Mouse (Mus musculus): ENCODE measurements at regions not wholly inside any gene's neighbourhood (a gene's known extent, or its start where the extent isn't known, plus 50 kb on each side); places are given as distances from the start of the nearest gene placed in this dataset.

DNA sequence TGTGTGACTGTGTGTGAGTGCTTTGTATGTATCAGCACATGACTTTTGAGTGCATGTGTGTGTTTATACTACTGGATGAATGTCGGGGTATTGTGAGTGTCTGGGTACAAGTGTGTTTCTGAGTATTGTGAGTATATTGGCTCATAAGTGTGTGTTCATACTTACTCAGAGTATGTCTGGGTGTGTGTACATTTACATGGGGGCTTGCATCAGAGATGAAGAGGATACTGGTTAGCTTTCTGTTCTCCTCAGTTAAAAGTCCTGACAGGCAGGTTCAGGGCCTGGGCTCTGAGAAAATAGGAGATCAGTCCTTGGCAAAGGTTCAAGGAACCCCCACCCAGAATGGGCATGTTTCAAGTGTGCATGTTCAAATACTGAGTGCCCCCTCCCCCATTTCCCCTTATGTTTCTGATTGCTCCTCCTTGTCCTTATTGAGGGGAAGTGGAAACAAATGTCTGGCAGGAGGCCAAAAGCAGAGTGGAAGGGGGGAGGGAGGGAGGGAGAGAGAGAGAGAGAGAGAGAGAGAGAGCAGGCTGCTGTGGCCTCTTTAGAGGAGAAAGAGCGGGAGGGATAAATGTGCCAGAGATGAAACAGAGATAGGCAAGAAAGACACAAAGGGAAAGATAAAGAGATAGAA is 61.9 kb downstream of the Calml3 start:
- H3K4me1 ChIP-seq (replicated peaks; ENCODE audit: control insufficient read depth, insufficient read depth, low read length), result peaks cover 12% of the 10 kb centered on the region
- WGBS, result 70% methylated on average over 2 of the region's 2 CpGs
- H3K9me3 ChIP-seq (ENCODE audit: control insufficient read depth, low read length), result no peaks in the 10 kb centered on the region
- H3K4me3 ChIP-seq (replicated peaks; ENCODE audit: low read length), result no peak overlapping the region
- no peaks in the 10 kb centered on the region for H3K36me3 ChIP-seq (replicated peaks; ENCODE audit: control insufficient read depth, insufficient read depth)
- no peak overlapping the region for H3K9ac ChIP-seq
- no peaks in the 10 kb centered on the region for H3K27me3 ChIP-seq (ENCODE audit: control insufficient read depth, insufficient read depth, low read length)
- DNase-seq (ENCODE audit: low spot score) (peak; percentile 57), ATAC-seq (ENCODE audit: low FRiP score) (peak; percentile 86; the same call in 1 of the 2 replicates)
- H3K27ac ChIP-seq, result peak overlapping the region; percentile 38
- no peak overlapping the region for H3K4me2 ChIP-seq (replicated peaks)

DNA sequence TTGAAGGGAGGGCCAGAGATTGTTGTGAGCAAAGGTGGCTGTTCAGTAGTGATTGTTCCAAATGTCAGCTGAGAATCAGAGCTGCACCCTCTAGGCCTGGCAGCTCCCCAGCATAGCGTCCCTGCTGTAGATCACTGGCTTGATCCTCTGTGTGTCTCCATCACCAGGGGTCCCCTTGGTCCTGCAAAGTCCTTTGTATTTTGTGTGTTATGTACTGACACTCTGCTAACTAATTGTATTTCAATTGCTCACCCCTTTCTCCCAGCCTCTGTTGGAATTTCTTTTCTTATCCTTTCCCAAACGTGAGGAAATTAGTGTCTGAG is 73.5 kb downstream of the Calml3 start:
- ATAC-seq (ENCODE audit: low FRiP score), result peak; percentile 46
- Histone ChIP-seq H3K36me3 (replicated peaks; ENCODE audit: control insufficient read depth, insufficient read depth) (no peaks in the 10 kb centered on the region), H3K27ac (no peak overlapping the region), H3K4me1 (replicated peaks; ENCODE audit: control insufficient read depth, insufficient read depth, low read length) (no peaks in the 10 kb centered on the region; the same call in 1 of the 2 replicates), H3K4me3 (replicated peaks; ENCODE audit: low read length) (no peak overlapping the region), H3K27me3 (ENCODE audit: control insufficient read depth, insufficient read depth, low read length) (no peaks in the 10 kb centered on the region), H3K9me3 (ENCODE audit: control insufficient read depth, low read length) (no peaks in the 10 kb centered on the region), H3K4me2 (replicated peaks) (no peak overlapping the region), H3K9ac (no peak overlapping the region)
- DNase-seq (ENCODE audit: low spot score), result no peak
- 4% methylated on average over 2 of the region's 2 CpGs for WGBS

- DNase-seq (ENCODE audit: low spot score) (no peak), ATAC-seq (ENCODE audit: low FRiP score) (peak; percentile 51; the same call in 1 of the 2 replicates)
- no peaks in the 10 kb centered on the region; the same call in 1 of the 2 replicates for H3K4me1 ChIP-seq (replicated peaks; ENCODE audit: control insufficient read depth, insufficient read depth, low read length)
- H3K27me3 ChIP-seq (ENCODE audit: control insufficient read depth, insufficient read depth, low read length), result no peaks in the 10 kb centered on the region
- no peak overlapping the region for H3K4me2 ChIP-seq (replicated peaks)
- 1% methylated on average over 3 of the region's 3 CpGs for WGBS
- no peak overlapping the region for H3K9ac ChIP-seq
- no peak overlapping the region for H3K4me3 ChIP-seq (replicated peaks; ENCODE audit: low read length)
- no peaks in the 10 kb centered on the region for H3K36me3 ChIP-seq (replicated peaks; ENCODE audit: control insufficient read depth, insufficient read depth)
- no peaks in the 10 kb centered on the region for H3K9me3 ChIP-seq (ENCODE audit: control insufficient read depth, low read length)
- H3K27ac ChIP-seq, result no peak overlapping the region
Measured at GRCm38 (mm10) chr13:3729926-3730698, 74.0 kb downstream of the Calml3 start.

GRCm38 (mm10) chr13:3728888-3729287 is 75.2 kb downstream of the Calml3 start:
- Histone ChIP-seq H3K4me1 (replicated peaks; ENCODE audit: control insufficient read depth, insufficient read depth, low read length) (no peaks in the 10 kb centered on the region; the same call in 1 of the 2 replicates), H3K9ac (no peak overlapping the region), H3K4me3 (replicated peaks; ENCODE audit: low read length) (no peak overlapping the region), H3K9me3 (ENCODE audit: control insufficient read depth, low read length) (no peaks in the 10 kb centered on the region), H3K27me3 (ENCODE audit: control insufficient read depth, insufficient read depth, low read length) (no peaks in the 10 kb centered on the region), H3K4me2 (replicated peaks) (no peak overlapping the region), H3K27ac (no peak overlapping the region), H3K36me3 (replicated peaks; ENCODE audit: control insufficient read depth, insufficient read depth) (no peaks in the 10 kb centered on the region)
- 92% methylated on average over 3 of the region's 3 CpGs for WGBS
- no peak for DNase-seq (ENCODE audit: low spot score)
- ATAC-seq (ENCODE audit: low FRiP score), result no peak

GRCm38 (mm10) chr13:3726331-3726781 is 77.8 kb downstream of the Calml3 start:
- Histone ChIP-seq H3K9ac (no peak overlapping the region), H3K4me3 (replicated peaks; ENCODE audit: low read length) (no peak overlapping the region), H3K27me3 (ENCODE audit: control insufficient read depth, insufficient read depth, low read length) (no peaks in the 10 kb centered on the region), H3K4me1 (replicated peaks; ENCODE audit: control insufficient read depth, insufficient read depth, low read length) (no peaks in the 10 kb centered on the region; the same call in 1 of the 2 replicates), H3K27ac (no peak overlapping the region), H3K36me3 (replicated peaks; ENCODE audit: control insufficient read depth, insufficient read depth) (no peaks in the 10 kb centered on the region), H3K9me3 (ENCODE audit: control insufficient read depth, low read length) (no peaks in the 10 kb centered on the region), H3K4me2 (replicated peaks) (no peak overlapping the region)
- WGBS, result 35% methylated on average over 5 of the region's 5 CpGs
- ATAC-seq (ENCODE audit: low FRiP score) (no peak), DNase-seq (ENCODE audit: low spot score) (no peak)

- Histone ChIP-seq H3K9ac (no peak overlapping the region), H3K4me1 (replicated peaks; ENCODE audit: control insufficient read depth, insufficient read depth, low read length) (no peaks in the 10 kb centered on the region; the same call in 1 of the 2 replicates), H3K9me3 (ENCODE audit: control insufficient read depth, low read length) (no peaks in the 10 kb centered on the region), H3K27me3 (ENCODE audit: control insufficient read depth, insufficient read depth, low read length) (no peaks in the 10 kb centered on the region), H3K36me3 (replicated peaks; ENCODE audit: control insufficient read depth, insufficient read depth) (no peaks in the 10 kb centered on the region), H3K4me2 (replicated peaks) (no peak overlapping the region), H3K4me3 (replicated peaks; ENCODE audit: low read length) (no peak overlapping the region), H3K27ac (no peak overlapping the region)
- ATAC-seq (ENCODE audit: low FRiP score), result no peak
- 74% methylated on average over 3 of the region's 3 CpGs for WGBS
- DNase-seq (ENCODE audit: low spot score), result no peak
Measured at GRCm38 (mm10) chr13:3725803-3726202, 78.3 kb downstream of the Calml3 start.

GRCm38 (mm10) chr13:3724313-3724712 is 79.8 kb downstream of the Calml3 start:
- Histone ChIP-seq H3K27ac (no peak overlapping the region), H3K4me3 (replicated peaks; ENCODE audit: low read length) (no peak overlapping the region)
- 93% methylated on average over 3 of the region's 3 CpGs for whole genome bisulfite sequencing

GRCm38 (mm10) chr13:3723458-3724143 is 80.5 kb downstream of the Calml3 start:
- H3K4me3 ChIP-seq (replicated peaks; ENCODE audit: low read length), result no peak overlapping the region
- no peaks in the 10 kb centered on the region for H3K4me1 ChIP-seq (replicated peaks; ENCODE audit: control insufficient read depth, insufficient read depth, low read length)
- H3K27ac ChIP-seq, result no peak overlapping the region
- no peak for ATAC-seq (ENCODE audit: low FRiP score)
- H3K9ac ChIP-seq, result no peak overlapping the region
- no peaks in the 10 kb centered on the region for H3K27me3 ChIP-seq (ENCODE audit: control insufficient read depth, insufficient read depth, low read length)
- no peak overlapping the region for H3K4me2 ChIP-seq (replicated peaks)
- WGBS, result 88% methylated on average over 5 of the region's 5 CpGs
- no peaks in the 10 kb centered on the region for H3K36me3 ChIP-seq (replicated peaks; ENCODE audit: control insufficient read depth, insufficient read depth)
- H3K9me3 ChIP-seq (ENCODE audit: control insufficient read depth, low read length), result no peaks in the 10 kb centered on the region
- DNase-seq (ENCODE audit: low spot score), result no peak

More at GRCm38 (mm10) chr13:3724313-3724712, 79.8 kb downstream of the Calml3 start:
- Histone ChIP-seq H3K9ac (no peak overlapping the region), H3K9me3 (ENCODE audit: control insufficient read depth, low read length) (no peaks in the 10 kb centered on the region), H3K27me3 (ENCODE audit: control insufficient read depth, insufficient read depth, low read length) (no peaks in the 10 kb centered on the region), H3K4me2 (replicated peaks) (no peak overlapping the region), H3K4me1 (replicated peaks; ENCODE audit: control insufficient read depth, insufficient read depth, low read length) (no peaks in the 10 kb centered on the region), H3K36me3 (replicated peaks; ENCODE audit: control insufficient read depth, insufficient read depth) (no peaks in the 10 kb centered on the region)
- DNase-seq (ENCODE audit: low spot score), result no peak
- no peak for ATAC-seq (ENCODE audit: low FRiP score)

DNA sequence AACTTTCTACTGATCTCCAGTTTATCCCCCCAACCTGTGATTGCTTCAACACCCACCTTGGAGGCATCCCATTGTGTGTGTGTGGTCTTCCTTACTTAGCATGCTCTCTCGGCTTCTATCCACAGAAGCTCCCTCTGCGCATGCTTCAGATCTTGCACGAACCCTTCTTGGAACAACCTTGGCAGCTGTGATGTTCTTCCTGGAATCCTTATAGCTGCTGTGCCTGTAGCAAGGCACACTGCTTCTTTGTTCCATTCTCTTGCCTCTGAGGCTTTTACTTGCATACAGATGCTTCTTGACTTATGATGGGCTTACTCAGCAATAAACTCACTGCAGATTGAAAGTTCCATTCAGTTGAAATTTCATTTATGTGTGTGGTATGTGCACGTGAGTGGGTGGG is 81.2 kb downstream of the Asb13 start:
- H3K9me3 ChIP-seq (ENCODE audit: control insufficient read depth, low read length), result no peaks in the 10 kb centered on the region
- H3K27me3 ChIP-seq (ENCODE audit: control insufficient read depth, insufficient read depth, low read length), result no peaks in the 10 kb centered on the region
- WGBS, result 93% methylated on average over 4 of the region's 4 CpGs
- no peaks in the 10 kb centered on the region for H3K36me3 ChIP-seq (replicated peaks; ENCODE audit: control insufficient read depth, insufficient read depth)
- H3K4me1 ChIP-seq (replicated peaks; ENCODE audit: control insufficient read depth, insufficient read depth, low read length), result peaks cover 9% of the 10 kb centered on the region
- no peak for ATAC-seq (ENCODE audit: low FRiP score)
- no peak overlapping the region for H3K9ac ChIP-seq
- DNase-seq (ENCODE audit: low spot score), result no peak
- H3K4me2 ChIP-seq (replicated peaks), result no peak overlapping the region
- no peak overlapping the region for H3K27ac ChIP-seq
- no peak overlapping the region for H3K4me3 ChIP-seq (replicated peaks; ENCODE audit: low read length)

All from hindbrain, embryonic 14.5 days (tissue).